Mouse (Mus musculus): ENCODE results near the gene Dse.

The Dse gene

GRCm38 (mm10) chr10:34127392-34128378 is 79.8 kb downstream of the Dse start, which contains the start of gene Calhm6:
Gene Calhm6, minus strand, starts transcription at chr10:34127984.
- peak; percentile 12 for DNase-seq

DNA sequence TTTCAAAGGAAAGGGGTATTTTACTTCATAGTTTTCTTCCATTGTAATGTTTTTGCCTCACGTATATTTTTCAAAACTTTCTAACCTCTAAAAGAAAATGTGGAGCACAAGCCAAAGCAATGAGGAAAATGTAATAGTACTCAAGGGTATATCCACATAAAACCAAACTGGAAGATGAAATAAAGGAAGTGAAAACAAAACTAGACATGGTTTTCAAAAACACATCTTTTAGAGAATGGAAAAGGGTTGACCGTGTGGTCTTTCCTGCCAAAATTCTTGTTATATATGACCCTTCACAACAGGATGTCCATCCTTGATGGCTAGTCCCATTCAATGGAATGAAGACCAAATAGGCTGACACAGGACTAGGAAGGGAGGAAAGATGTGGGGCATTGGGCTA is 89.1 kb downstream of the Dse start:
- DNase-seq = no peak

DNA sequence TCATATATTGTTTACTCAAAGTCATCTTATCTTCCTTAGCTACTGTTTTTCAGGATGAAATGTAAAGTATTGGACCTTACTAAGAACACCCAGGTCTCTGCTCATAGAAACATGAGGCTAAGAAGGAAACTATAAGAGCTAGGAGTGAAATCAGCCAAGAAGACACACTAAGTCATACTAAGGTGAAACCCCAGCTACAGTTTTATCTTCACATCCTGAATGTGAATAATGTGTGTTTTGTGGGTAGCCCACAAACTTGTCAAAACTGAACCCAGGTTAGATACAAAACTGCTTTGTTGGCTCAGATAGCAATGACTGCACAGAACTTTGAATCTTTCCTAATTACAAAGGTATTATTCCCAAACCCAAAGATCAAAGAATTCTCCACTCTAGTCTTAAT is 89.7 kb downstream of the Dse start:
- no peak for DNase-seq

DNA sequence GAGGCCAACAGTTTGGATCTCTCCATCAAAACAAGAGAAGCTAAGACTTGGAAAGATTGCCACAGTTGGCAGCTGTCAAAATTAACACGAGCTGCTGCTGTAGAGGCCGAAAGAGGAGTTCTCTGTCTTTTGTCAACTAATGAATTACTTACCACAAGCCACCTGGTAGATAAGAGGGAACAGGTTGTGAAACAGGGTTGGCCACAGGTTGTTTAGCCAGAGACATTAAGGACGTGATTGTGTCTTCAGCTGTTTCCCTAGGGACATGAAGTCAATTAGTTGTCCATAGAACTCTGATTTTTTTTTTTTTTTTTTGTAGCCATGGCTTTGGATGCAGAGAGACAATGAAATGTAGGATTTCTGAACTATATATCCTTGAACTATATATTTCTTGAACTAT is 90.4 kb downstream of the Dse start:
- no peak for DNase-seq

DNA sequence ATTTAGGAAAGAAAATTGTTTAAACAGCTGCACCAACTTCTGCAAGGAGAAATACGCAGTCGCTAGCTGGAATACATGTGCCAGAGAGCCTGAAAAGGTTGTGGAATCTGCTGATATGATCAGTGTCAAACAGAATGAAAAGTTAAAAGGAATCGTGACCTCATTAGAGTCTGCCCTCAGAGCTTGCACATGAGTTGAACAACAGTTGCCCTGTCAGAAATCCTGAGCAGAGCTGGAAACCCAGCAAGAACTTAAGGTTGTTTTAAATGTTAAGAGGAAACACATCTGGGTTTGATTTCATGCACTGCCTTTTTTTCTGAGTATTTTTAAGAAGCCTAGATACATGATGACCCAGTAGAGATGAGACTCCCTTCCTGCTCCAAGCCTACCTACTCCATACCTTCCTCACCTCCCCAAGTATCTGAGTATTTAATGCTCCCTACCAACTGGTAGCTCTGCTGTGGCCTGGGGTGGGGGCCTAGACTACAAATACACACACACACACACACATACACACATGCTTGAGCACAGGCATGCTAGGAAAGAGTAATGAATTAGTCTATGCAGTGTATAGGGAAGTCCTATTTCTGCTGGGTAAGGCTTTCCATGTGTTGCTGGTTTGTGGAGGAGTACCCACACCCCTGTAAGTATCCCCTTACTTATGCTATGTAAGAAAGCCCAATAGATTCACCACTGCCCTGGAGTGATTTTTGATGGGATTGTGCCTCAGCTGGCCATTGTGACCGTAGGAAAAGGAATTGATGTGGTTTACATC is 95.4 kb downstream of the Dse start:
- no peak for DNase-seq

DNA sequence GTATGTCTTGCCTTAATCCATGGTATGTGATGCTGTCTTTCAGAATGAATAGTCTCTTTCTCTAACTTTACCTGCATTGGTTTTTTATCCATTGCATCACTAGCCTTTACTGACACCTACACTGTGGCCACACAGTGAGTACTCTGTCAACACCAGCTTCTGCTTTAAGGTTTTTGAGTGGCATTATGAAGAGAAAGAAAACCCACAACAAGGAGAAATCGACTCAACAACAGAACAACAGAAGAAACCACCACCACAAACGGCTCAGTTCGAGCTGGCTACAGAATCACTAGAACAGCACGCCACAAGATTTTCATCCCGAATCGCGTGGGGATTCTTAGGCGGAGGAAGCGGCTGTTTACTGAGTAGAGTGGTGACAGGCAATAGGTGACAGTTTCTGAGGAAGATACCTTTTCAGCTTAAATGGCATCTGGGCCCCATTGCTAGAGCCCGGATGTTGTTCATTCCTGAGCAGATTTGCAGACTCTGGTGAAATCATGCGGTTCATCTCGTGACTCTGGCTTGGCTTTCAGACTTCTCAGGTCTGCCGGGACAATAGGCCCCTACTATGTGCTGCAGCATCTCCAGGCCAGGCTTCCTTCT is 96.6 kb downstream of the Dse start:
- no peak for DNase-seq

Measured in kidney, adult 11 months (tissue).